Mouse (Mus musculus): ENCODE measurements around the gene Fto.

Gene Fto

GRCm38 (mm10) chr8:91390369-91391020, 77.2 kb downstream of the Fto start:
- no peak for DNase-seq (ENCODE audit: low spot score in 2 of 2)

GRCm38 (mm10) chr8:91392261-91392660, 78.9 kb downstream of the Fto start:
- no peak for DNase-seq (ENCODE audit: low spot score in 2 of 2)

- DNase-seq (ENCODE audit: low spot score in 2 of 2), result no peak
Measured at GRCm38 (mm10) chr8:91395340-91396055, 82.2 kb downstream of the Fto start.

DNA sequence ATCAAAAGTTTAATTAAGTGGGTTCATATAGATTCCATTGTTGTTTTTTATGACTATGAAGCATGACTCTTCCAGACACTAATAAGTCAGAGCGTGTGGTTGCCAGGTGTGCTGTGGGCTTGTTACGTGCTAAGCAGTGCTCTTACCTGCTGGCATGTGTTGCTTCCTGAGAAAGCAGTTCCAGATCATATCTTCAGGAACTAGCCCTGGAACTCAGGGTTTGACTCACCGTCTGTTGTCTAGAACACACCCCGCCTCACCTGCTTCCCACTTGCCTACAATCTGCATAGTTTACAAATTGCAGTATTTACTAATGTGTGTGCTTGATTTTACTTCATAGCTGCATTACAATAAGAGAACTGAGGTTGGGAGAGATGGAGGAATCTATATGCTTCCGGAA, 84.7 kb downstream of the Fto start:
- DNase-seq (ENCODE audit: low spot score in 2 of 2), result no peak

DNA sequence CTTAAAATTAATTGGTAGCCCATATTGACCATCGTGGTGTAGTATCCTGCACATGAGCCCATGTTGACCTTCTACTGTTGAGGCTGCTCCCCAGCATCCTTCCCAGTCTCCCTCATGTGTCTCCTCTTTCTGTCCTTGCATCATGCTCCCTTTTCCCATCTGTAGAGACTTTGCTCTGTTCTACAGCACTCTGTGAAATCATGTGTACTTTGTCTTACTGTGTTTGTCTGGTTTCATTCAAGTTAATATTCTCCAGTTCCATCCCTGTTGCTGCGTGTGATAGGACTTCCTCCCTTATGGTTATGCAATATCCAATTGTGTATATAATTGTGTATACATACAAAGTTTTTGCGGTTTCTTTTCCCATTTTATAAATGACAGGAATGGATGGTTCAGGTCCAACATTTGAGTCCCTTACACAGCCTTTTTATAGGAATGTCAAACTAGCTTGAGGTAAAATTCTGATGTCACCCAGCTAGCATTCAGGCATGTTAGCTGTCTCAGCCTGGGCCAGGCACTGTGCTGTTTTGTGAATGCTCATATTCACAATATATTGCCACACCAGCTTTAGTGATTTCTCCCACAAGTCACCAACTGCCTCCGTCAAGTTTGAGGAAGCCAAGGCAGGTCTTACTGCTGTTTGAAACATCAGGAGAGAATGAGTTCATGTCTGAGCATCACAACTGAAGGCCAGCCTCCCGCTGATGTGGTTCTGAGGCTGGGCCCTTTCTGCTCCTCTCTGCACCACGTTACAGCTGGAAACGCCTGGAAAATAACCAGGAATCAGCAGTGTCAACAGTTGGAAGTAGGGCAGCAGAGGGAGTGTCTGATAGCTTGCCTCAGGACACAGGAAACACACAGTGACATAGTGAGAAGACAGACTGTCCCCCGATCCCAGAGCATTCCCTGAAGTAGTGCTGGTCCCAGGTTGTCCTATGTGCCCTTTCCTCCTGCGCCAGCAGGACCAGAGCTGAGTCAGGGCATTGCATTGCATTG, 90.0 kb downstream of the Fto start:
- no peak for DNase-seq (ENCODE audit: low spot score in 2 of 2)

GRCm38 (mm10) chr8:91404311-91404710, 91.0 kb downstream of the Fto start:
- DNase-seq (ENCODE audit: low spot score in 2 of 2), result no peak

GRCm38 (mm10) chr8:91405099-91405498, 91.8 kb downstream of the Fto start:
- DNase-seq (ENCODE audit: low spot score in 2 of 2), result no peak

DNA sequence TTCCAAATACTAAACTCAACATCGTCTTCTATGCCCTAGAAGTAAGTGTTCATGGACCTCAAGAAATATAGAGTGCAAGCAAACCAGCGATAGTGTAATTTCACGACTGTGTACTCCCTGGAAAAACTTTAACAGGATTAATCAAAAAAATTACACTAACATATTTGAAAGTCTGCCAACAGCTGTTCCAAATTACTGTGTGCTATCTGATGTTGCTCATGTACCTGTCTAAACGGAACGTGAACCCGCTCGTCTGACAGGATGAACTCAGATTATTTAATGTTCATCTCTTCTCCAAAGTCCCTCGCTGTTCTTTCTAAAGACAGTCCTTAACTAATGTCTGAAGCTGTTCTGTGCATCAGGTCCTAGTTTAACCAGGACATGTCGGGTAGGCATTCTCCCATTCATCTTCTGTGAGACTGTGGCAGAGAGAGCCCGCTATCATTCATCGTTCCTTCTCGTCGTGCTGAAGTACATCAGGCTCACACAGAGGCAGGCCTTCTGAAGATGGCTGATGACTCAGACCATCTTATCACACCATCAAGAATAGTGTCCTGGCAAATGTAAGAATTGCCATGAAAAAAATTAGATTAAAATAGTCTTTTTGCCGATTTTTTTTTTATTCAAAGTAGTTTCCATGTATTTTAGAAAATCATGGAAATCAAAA, 93.4 kb downstream of the Fto start:
- no peak for DNase-seq (ENCODE audit: low spot score in 2 of 2)

DNA sequence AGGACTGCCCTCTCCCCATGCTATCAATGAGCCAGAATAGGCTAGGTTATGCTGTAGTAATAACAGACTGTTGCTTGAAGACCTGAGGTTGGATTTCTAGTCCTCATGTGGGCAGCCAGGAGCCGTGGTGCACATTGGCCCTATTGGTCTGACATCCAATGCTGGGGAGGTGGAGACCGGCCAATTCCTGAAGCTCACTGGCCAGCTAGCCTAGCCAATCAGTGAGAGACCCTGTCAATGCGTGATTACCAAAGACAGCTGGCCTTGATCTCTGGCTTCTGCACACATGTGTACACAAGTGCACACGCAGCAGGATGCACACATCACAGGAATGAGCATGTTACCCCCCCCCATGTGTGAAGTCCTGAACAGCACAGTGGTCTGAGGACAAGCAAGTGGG, 94.6 kb downstream of the Fto start:
- DNase-seq (ENCODE audit: low spot score in 2 of 2), result no peak

GRCm38 (mm10) chr8:91410007-91410406, 96.7 kb downstream of the Fto start:
- no peak for DNase-seq (ENCODE audit: low spot score in 2 of 2)

DNA sequence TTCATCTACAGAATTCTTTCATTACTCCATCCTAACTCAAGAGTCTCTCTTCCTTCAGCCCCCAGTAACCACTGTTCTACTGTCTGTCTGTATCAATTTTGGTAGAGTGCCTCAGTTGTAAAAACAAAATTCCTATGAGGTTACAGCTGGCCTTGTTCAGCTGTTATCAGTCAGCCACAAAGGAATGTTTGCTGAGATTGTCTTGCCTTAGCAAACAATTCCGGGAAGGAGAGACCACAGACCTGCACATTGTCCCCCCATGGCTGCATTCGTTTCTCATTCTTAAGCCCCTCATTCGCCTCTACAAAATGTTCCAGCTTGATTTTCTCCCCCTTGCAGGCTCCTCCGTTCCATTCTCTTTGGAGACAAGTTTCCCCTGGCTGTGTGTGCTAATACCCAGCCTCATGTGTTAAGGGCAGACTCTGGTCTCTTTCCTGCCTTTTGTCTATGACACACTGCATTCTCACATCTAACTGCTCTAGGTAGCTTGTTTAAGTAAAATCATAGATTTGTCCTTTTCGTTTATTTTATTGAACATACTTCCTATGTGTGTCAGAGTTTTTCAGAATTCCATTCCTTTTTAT, 111.3 kb downstream of the Fto start:
- no peak for DNase-seq (ENCODE audit: low spot score in 2 of 2)

DNA sequence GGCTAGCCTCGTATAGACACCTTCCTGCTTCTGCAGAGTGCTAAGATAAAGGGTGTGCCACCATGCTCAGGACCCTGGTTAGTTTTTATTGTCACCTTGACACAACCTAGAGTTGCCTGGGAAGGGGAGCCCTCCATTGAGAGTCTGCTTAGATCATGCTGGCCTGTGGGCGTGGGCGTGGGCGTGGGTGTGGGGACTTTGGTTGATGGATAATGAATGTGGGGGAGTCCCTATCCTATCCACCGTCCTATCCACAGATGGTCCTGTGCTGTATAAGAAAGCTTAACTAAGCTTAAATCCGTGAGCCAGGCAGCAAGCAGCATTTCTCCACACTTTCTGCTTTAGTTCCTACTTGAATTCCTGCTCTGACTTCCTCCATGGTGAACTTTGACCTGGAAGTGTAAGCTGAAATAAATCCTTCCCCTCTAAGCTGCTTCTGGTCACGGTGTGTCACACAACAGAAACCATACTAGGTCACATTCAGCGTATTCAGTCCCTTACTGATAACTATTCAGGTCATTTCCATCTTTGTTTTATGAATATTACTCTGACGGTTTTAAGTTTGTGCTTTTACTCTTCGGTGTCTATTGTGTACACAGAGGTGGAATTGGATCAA, 112.0 kb downstream of the Fto start:
- no peak for DNase-seq (ENCODE audit: low spot score in 2 of 2)

DNA sequence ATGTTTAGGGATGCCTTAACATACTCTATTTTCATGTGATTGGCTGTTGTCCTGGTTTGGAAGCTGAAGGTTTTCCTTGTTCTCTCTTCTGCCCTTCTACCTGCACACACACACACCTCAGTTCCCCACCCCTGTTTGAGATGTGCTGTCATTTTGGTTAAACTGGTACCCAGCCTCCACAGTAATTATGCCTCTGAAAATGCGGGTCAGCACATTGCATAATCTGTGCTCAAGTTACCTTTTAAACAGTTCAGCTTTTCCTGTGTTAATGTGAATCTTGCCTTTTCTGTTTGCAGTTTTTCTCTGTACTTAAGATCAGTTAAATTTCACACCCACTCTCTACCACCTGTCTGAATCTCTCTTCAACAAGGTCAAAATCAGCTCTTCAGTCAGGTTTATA, 113.2 kb downstream of the Fto start:
- DNase-seq (ENCODE audit: low spot score in 2 of 2), result no peak

DNA sequence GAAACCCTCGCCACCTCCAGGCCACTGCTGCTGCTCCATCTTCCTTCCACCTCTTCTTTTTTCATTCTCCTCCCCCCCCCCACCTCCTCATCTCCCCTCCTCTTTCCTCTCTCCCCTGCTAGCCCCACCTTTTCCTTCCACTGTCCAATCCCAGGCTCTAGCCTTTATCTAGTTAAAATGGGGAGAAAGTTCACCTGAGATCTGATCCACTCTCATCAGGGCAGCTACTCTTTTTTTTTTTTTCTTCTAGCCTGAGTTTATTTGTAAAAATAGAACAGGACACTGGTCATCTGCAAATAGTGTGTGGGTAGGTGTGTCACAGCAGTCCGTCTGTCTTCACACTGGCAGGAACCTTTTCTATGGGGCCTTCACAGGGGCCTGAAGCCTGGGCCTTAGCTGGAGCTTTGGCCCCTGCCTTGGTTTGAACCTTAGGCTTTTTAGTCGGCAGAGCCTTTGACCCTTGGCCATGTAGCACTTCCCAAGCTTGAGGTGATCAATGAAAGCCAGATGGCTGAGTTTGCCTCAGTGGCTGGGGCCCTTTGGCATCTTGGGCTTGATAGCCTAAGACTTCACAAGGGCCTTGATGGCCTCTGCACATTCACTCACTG, 117.1 kb downstream of the Fto start:
- DNase-seq (ENCODE audit: low spot score in 2 of 2), result no peak

GRCm38 (mm10) chr8:91436036-91436435, 122.7 kb downstream of the Fto start:
- no peak for DNase-seq (ENCODE audit: low spot score in 2 of 2)

DNA sequence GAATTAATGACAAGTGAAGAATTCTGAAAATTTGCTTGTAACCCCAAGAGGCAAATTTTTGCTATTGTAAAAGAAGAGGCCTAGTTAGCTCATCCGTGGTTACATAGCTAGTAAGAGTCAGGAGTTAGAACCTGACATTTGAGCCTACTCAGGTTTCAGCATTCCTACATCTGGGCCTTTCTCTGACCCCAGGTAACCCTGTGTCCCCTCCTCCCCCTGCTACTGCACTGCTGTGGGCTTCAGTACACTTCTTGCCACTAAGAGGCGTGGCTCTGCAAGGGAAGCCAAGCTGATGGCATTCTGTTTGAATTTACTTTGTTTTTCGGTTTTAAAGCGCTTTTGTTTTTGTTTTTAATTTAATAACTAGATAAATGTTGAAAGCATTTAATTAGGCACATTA, 130.6 kb downstream of the Fto start:
- DNase-seq (ENCODE audit: low spot score in 2 of 2), result no peak

DNA sequence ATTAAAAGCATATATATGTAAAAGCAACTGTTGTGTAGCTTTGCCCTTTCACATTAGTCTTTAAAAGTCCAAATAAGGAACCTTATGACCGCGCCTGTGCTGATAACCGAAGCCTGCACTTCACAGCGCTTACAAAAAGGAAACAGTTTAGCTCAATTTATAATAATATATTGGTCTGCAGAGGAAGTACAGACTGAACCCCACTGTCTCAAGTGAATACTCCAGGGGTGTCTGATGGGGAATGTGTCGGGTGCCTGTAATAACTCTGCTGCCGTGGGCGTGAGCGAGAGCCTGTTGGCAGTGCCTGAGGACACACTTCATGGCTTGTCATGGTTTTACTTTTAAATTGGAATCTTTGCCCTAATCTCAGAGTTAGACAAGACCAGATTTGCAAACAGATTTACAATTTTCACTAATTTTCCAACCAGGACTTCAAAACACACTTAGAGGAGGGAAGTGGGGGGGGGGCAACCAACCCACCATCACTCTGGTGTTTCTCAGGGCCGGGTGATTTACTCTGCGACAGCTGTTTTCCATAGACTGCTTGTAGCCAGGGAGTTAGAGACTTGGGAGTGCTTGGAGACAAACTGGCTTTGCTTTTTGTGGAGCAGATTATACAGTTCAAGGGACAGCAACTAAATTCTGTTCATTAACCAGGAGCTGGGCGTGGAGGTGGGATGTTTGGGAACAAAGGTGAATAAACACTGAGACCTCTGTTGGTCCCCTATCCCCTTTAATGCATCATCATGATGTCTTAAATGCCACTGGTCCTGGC, 131.5 kb downstream of the Fto start:
- DNase-seq (ENCODE audit: low spot score in 2 of 2), result no peak

DNA sequence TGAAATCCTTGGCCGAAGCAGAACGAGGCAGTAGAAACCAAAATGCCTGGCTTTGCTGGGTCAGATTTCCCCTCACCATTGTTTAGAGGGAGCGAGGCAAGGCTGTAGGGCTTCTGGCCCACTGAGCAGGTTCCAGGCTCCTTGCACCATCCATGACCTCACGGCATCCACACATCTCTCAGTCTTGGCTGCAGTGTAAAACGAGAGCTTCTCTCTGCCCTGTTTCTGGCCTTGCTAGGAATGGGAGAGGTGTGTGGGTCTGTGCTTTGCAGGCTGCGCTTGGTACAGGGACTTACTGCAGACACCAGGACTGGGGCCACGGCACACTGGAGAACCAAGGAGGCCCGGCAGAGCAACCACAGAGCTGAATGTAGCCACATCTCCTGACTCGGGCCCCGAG, 132.2 kb downstream of the Fto start:
- no peak for DNase-seq (ENCODE audit: low spot score in 2 of 2)

DNA sequence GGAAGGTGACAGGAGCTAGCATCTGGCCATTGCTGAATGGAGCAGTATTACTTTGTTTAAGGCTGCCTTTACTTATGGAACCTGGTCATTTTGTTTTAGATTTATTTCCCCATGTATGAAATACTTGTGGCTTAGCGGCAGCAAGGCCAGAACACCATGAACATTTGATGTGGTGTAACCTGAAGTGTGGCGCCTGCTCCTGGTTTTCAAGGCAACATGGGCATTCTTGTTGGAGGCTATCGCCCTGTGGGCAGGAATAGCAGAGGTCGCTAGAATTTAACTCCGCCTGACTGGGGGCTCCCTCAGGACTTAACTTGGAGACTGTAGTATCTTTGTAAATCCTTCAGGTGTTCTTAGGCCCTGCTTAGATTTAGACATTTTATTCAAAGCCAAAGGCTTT, 132.7 kb downstream of the Fto start:
- no peak for DNase-seq (ENCODE audit: low spot score in 2 of 2)

Measured in thymus, postnatal 10 days (tissue).